Mouse (Mus musculus): Measurements from ENCODE around the gene Atp2a1.
"Not testable (repeated sequence)": the region's sequence is repeated elsewhere in the genome, so short reads cannot be mapped to it uniquely, and the experiment has no call there.

Atp2a1 gene

DNA sequence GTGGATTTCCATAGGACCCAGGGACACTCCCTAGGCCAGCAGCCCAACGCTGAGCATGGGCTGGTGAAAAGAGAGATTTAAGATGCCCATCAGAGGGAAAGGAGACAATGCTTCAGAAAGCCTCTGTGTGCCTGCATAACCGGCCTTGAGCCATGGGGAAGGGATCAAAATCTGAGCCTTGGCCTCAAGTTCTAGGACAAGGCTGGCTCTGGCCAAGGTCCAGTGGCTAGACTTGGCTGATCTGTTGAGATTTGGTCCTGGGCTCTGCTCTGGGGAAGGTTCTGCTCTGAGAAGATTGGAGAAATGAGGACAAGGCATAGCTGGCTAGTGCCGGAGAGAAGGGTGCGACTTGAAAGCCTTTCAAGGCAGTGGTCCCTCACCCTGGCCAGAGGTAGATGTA, 51.8 kb downstream of the Atp2a1 start:
- no peak for DNase-seq (ENCODE audit: low read depth)

DNA sequence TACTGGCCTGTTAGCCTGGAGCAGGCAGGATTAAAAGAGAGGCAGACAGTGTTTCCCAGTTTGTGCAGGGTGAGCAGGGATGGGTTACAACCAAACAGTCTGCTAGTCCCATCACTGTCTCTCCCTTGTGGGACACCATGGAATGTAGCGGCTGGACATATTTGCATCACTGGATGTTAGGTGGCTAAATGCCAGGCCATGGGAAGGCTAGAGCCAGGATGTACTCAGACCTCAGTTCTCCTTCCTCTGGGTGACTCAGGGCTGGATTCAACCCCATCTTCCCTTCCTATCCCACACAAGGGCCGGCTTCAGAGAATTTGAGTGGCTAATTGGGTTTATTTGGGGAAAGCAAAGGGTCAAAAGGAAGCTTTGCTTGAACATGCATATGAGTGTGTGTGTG, 54.2 kb downstream of the Atp2a1 start:
- DNase-seq (ENCODE audit: low read depth) = peak; percentile 41

DNA sequence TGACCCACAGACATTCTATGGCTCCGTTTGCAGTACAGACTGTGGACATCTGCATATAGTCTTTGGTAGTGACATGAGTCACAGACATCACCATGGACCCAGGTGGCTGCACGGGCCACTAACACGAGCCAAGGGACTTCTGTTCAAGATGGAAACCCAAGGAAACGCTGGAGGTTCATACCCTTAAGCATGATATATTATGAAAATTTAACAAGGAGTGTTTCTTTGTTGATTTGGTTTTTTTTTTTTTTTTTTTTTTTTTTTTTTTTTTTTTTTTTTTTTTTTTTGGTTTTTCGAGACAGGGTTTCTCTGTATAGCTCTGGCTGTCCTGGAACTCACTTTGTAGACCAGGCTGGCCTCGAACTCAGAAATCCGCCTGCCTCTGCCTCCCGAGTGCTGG, 60.4 kb downstream of the Atp2a1 start:
- DNase-seq (ENCODE audit: low read depth) = not testable (repeated sequence)

DNA sequence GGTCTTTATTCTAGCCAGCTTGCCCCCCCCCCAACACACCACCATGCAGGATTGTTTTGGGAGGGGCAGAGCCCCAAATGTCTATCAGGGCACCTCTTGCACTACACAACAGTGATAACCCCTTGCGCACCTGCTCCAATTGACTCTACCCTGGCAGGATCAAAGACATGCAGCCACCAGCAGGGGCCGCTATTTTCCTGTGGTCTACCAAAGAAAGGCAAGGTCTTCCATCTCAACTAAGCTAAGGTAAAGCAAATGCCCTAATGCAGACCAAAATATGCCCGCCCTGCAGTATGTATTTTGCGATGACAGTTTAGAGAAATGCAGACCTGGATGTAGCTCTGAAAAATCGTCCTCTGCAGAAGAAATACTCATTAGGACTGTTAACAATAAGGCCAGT, 63.4 kb downstream of the Atp2a1 start:
- peak; percentile 86 for DNase-seq (ENCODE audit: low read depth)

DNA sequence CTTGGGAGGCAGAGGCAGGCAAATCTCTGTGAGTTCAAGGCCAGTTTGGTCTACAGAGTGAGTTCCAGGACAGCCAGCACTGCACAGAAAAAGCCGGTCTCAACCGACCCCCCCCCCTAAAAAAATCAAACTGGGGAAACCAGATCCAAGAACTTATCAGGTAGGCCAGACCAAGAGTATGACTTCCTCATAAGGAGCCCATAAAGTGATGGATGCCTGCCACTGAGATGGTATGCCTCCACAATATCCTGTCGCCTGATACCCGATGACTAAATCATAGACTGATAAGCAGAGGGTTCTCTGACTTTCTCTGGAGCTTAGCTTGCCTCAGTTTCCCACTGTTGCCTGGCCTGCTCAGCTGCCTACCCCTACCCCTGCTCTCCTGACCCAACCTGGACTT, 65.1 kb downstream of the Atp2a1 start:
- no peak for DNase-seq (ENCODE audit: low read depth)

DNA sequence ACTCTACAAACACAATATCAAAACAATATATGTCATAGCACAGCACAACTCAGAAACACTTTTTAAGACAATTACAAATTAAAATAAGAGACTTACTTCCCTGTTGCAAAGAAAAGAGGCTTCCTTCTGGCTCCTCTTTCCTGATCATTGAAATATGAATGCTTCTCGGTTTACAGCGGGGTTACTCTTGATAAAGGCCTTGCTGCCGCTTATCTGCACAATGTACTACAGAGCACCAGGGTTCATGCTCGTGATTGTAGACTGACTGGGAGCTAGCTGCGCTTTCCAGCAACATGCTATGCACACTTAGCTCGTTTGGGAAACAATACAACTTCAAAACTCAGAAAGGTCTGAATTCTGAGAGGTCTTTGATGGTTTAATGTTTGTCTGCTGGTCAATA, 65.7 kb downstream of the Atp2a1 start:
- no peak for DNase-seq (ENCODE audit: low read depth)

DNA sequence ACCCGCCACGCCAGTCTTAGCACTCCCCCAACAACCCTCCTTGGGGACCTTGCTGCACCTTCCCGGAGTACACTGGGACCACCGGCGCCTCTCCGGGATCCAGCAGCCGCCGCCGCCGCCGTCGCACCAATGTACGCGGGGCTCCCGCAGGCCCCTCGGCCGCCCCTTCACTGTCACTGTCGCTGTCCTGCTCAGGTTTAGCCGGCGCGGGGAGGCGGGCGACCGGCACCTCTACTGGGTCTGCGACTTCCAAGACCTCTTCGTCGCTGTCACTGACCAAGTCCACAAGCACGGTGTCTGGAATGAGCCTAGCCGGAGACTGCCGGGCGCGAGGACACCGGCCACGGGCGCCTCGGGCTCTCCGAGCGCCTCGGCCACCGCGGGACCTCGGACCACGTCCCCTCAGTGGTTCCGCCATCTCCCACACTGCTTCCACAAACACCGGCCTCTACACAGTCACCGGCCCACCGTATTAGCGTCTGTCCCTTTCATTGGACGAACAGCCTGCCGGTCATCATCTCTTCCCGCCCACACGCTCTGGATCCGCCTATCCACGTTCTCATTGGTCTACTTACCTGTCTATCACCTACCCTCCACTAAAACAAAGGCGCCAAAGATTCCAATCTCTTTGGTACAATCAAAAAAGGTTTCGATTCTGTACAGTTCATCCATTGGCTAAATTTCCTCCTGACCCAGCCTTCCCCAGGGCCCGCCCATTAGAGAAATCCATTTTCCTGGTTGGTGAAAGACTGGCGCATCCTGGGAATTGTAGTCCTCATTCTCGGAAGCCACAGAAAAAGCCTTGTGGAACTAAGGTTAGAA, 66.4 kb downstream of the Atp2a1 start, which contains the start of gene Nfatc2ip:
TSS of gene Nfatc2ip (minus strand) at position 440 of the 822 bp plus-strand sequence.
- peak; percentile 97 for DNase-seq (ENCODE audit: low read depth)

All from NIH3T3 (cell line).